Mouse (Mus musculus) embryonic facial prominence, embryonic 13.5 days (tissue): Measurements from ENCODE around the gene Gm10647. TPM values are rescaled to one million over a fixed set of nuclear protein-coding genes. Genes with fewer than 3 reads are reported as not detected.
"Not testable (repeated sequence)": the region's sequence is repeated elsewhere in the genome, so short reads cannot be mapped to it uniquely, and the experiment has no call there.

Source experiments
- ATAC-seq: fragments of 200-750 bp; cut with Nextera tagmentation; 2 replicates; pipeline ENCODE4 v1.8.0; 2017; ENCODE audit warnings: low read depth; ENCODE audit not compliant: insufficient number of reproducible peaks, insufficient read depth, low FRiP score, low TSS enrichment
- H3K27ac ChIP-seq: fragments of 300-500 bp; sonication (generic); 2 replicates; pipeline ENCODE4 v1.5.1; 2015; ENCODE audit warnings: moderate library complexity, mild to moderate bottlenecking, inconsistent platforms
- H3K27me3 ChIP-seq: fragments of 300-500 bp; sonication (generic); 2 replicates; pipeline ENCODE4 v1.6.1; 2015; ENCODE audit warnings: mild to moderate bottlenecking, inconsistent platforms
- H3K36me3 ChIP-seq: fragments of 300-500 bp; sonication (generic); 2 replicates; pipeline ENCODE4 v1.6.1; 2015; ENCODE audit warnings: mild to moderate bottlenecking, inconsistent platforms
- H3K4me1 ChIP-seq: fragments of 300-500 bp; sonication (generic); 2 replicates; pipeline ENCODE4 v1.6.1; 2015; ENCODE audit warnings: inconsistent platforms
- H3K4me2 ChIP-seq: fragments of 300-500 bp; sonication (generic); 2 replicates; pipeline ENCODE4 v1.6.1; 2015; ENCODE audit warnings: moderate library complexity, mild to moderate bottlenecking, inconsistent platforms
- H3K4me3 ChIP-seq: fragments of 300-500 bp; sonication (generic); 2 replicates; pipeline ENCODE4 v1.5.1; 2015; ENCODE audit warnings: mild to moderate bottlenecking, inconsistent platforms
- H3K9ac ChIP-seq: fragments of 300-500 bp; sonication (generic); 2 replicates; pipeline ENCODE4 v1.6.1; 2015; ENCODE audit warnings: mild to moderate bottlenecking, inconsistent platforms
- H3K9me3 ChIP-seq: fragments of 300-500 bp; sonication (generic); 2 replicates; pipeline ENCODE4 v1.6.1; 2016; ENCODE audit warnings: inconsistent platforms
- WGBS: fragments of 180-500 bp; shearing (Covaris S2); methylation state at CpG from one replicate; pipeline ENCODE4 v1.1.7; 2015; ENCODE audit warnings: mixed read lengths; 5-methylcytosine and 5-hydroxymethylcytosine counted together
- polyA plus RNA-seq: library from polyadenylated mRNA; unstranded; fragments of >200 nt; fragmentation: Nextera tagmentation; extraction: Ambion mirVana; gene quantifications from 2 replicates; pipeline ENCODE4 v1.2.1, GENCODE M21; 2015

Gm10647 gene
- polyA plus RNA-seq, 1 experiment from 2014 or later: 0.96 TPM

- Histone ChIP-seq H3K4me3 (no peak overlapping the region), H3K27ac (no peak overlapping the region), H3K27me3 (peaks cover 30% of the 10 kb centered on the region), H3K36me3 (no peaks in the 10 kb centered on the region), H3K4me1 (peaks cover 11% of the 10 kb centered on the region; the same call in 1 of the 2 replicates), H3K4me2 (peak overlapping the region; percentile 16; the same call in 1 of the 2 replicates), H3K9ac (no peak overlapping the region), H3K9me3 (no peaks in the 10 kb centered on the region)
- ATAC-seq: no peak
- 46% methylated on average over 12 of the region's 12 CpGs for WGBS
Observed at GRCm38 (mm10) chr9:66801947-66802346, 5.1 kb downstream of the Gm10647 start.

GRCm38 (mm10) chr9:66805951-66806350 is 9.1 kb downstream of the Gm10647 start:
- WGBS: 2% methylated on average over 30 of the region's 37 CpGs
- H3K9ac ChIP-seq: peak overlapping the region; percentile 64; the same call in 1 of the 2 replicates
- not testable (repeated sequence) for H3K27ac ChIP-seq

GRCm38 (mm10) chr9:66813392-66813791 is 16.6 kb downstream of the Gm10647 start:
- no peak overlapping the region for H3K27ac ChIP-seq
- WGBS: 12% methylated on average over 2 of the region's 2 CpGs

More at GRCm38 (mm10) chr9:66805951-66806350, 9.1 kb downstream of the Gm10647 start:
- H3K36me3 ChIP-seq, ATAC-seq, H3K9me3 ChIP-seq: not testable (repeated sequence)
- H3K4me1 ChIP-seq: peaks cover 11% of the 10 kb centered on the region; the same call in 1 of the 2 replicates
- H3K4me2 ChIP-seq: peak overlapping the region; percentile 60
- peak overlapping the region; percentile 39 for H3K4me3 ChIP-seq
- H3K27me3 ChIP-seq: peaks cover 37% of the 10 kb centered on the region

GRCm38 (mm10) chr9:66820996-66821395 is 24.2 kb downstream of the Gm10647 start:
- no peak overlapping the region for H3K4me3 ChIP-seq
- ATAC-seq: no peak
- H3K4me2 ChIP-seq: no peak overlapping the region
- no peak overlapping the region for H3K9ac ChIP-seq
- no peak overlapping the region for H3K27ac ChIP-seq
- no peaks in the 10 kb centered on the region for H3K9me3 ChIP-seq
- no peaks in the 10 kb centered on the region for H3K4me1 ChIP-seq
- 63% methylated on average over 5 of the region's 5 CpGs for WGBS
- no peaks in the 10 kb centered on the region for H3K36me3 ChIP-seq
- H3K27me3 ChIP-seq: no peaks in the 10 kb centered on the region

More at GRCm38 (mm10) chr9:66813392-66813791, 16.6 kb downstream of the Gm10647 start:
- ATAC-seq: no peak
- no peaks in the 10 kb centered on the region for H3K4me1 ChIP-seq
- H3K36me3 ChIP-seq: no peaks in the 10 kb centered on the region
- no peak overlapping the region for H3K9ac ChIP-seq
- no peak overlapping the region for H3K4me2 ChIP-seq
- H3K27me3 ChIP-seq: no peaks in the 10 kb centered on the region
- no peaks in the 10 kb centered on the region for H3K9me3 ChIP-seq
- H3K4me3 ChIP-seq: no peak overlapping the region

GRCm38 (mm10) chr9:66822255-66822654 is 25.4 kb downstream of the Gm10647 start:
- not testable (repeated sequence) for H3K27me3 ChIP-seq, H3K4me1 ChIP-seq, H3K4me2 ChIP-seq, H3K9ac ChIP-seq, H3K4me3 ChIP-seq, H3K27ac ChIP-seq, H3K9me3 ChIP-seq, ATAC-seq, H3K36me3 ChIP-seq
- WGBS: 100% methylated on average over 1 of the region's 5 CpGs

- ATAC-seq: no peak
- 29% methylated on average over 1 of the region's 1 CpGs for WGBS
- H3K4me3 ChIP-seq: no peak overlapping the region
- no peaks in the 10 kb centered on the region for H3K4me1 ChIP-seq
- H3K36me3 ChIP-seq: no peaks in the 10 kb centered on the region
- H3K27ac ChIP-seq: no peak overlapping the region
- H3K9me3 ChIP-seq: no peaks in the 10 kb centered on the region
- H3K9ac ChIP-seq: no peak overlapping the region
- H3K4me2 ChIP-seq: no peak overlapping the region
- no peaks in the 10 kb centered on the region for H3K27me3 ChIP-seq
Observed at GRCm38 (mm10) chr9:66825990-66826389, 29.2 kb downstream of the Gm10647 start.

GRCm38 (mm10) chr9:66832366-66832908 is 35.6 kb downstream of the Gm10647 start:
- no peak for ATAC-seq

GRCm38 (mm10) chr9:66833851-66834250 is 37.0 kb downstream of the Gm10647 start:
- Histone ChIP-seq H3K4me2 (peak overlapping the region; percentile 92), H3K27me3 (peaks cover 5% of the 10 kb centered on the region; the same call in 1 of the 2 replicates), H3K36me3 (no peaks in the 10 kb centered on the region), H3K4me3 (peak overlapping the region; percentile 66), H3K9me3 (no peaks in the 10 kb centered on the region), H3K27ac (no peak overlapping the region; the same call in 1 of the 2 replicates), H3K9ac (peak overlapping the region; percentile 64), H3K4me1 (peaks cover 14% of the 10 kb centered on the region)
- 18% methylated on average over 7 of the region's 7 CpGs for WGBS
- no peak for ATAC-seq

More at GRCm38 (mm10) chr9:66832366-66832908, 35.6 kb downstream of the Gm10647 start:
- Histone ChIP-seq H3K9me3 (no peaks in the 10 kb centered on the region), H3K4me2 (no peak overlapping the region), H3K27ac (no peak overlapping the region), H3K4me1 (peaks cover 14% of the 10 kb centered on the region), H3K4me3 (no peak overlapping the region), H3K36me3 (no peaks in the 10 kb centered on the region), H3K27me3 (peaks cover 5% of the 10 kb centered on the region; the same call in 1 of the 2 replicates), H3K9ac (no peak overlapping the region)
- 45% methylated on average over 4 of the region's 4 CpGs for WGBS

- WGBS: under 1% methylated on average over 58 of the region's 58 CpGs
- H3K36me3 ChIP-seq: no peaks in the 10 kb centered on the region
- H3K4me1 ChIP-seq: peaks cover 14% of the 10 kb centered on the region
- H3K9me3 ChIP-seq: no peaks in the 10 kb centered on the region
- H3K27ac ChIP-seq: no peak within 1 kb of the TSS; the same call in 1 of the 2 replicates
- H3K4me3 ChIP-seq: peak within 1 kb of the TSS; percentile 66
- peak within 1 kb of the TSS; percentile 92 for H3K4me2 ChIP-seq
- H3K9ac ChIP-seq: peak within 1 kb of the TSS; percentile 64
- H3K27me3 ChIP-seq: peaks cover 5% of the 10 kb centered on the region; the same call in 1 of the 2 replicates
- ATAC-seq: peak; percentile 97
Observed at GRCm38 (mm10) chr9:66834318-66835096, 37.7 kb downstream of the Gm10647 start, which contains the start of gene Aph1c. Gene Aph1c, minus strand, starts transcription at chr9:66834726.

- peak; percentile 66 for ATAC-seq
- no peaks in the 10 kb centered on the region for H3K9me3 ChIP-seq
- peaks cover 14% of the 10 kb centered on the region for H3K4me1 ChIP-seq
- H3K36me3 ChIP-seq: no peaks in the 10 kb centered on the region
- H3K4me3 ChIP-seq: peak overlapping the region; percentile 66
- peak overlapping the region; percentile 92 for H3K4me2 ChIP-seq
- peak overlapping the region; percentile 59 for H3K9ac ChIP-seq
- WGBS: 0% methylated on average over 24 of the region's 24 CpGs
- peaks cover 5% of the 10 kb centered on the region; the same call in 1 of the 2 replicates for H3K27me3 ChIP-seq
- H3K27ac ChIP-seq: no peak overlapping the region
Observed at GRCm38 (mm10) chr9:66835097-66835480, 38.2 kb downstream of the Gm10647 start.

GRCm38 (mm10) chr9:66846822-66847221 is 50.0 kb downstream of the Gm10647 start:
- Histone ChIP-seq H3K36me3 (peaks cover 31% of the 10 kb centered on the region), H3K27me3 (no peaks in the 10 kb centered on the region), H3K9me3 (no peaks in the 10 kb centered on the region), H3K27ac (no peak overlapping the region), H3K4me1 (no peaks in the 10 kb centered on the region), H3K4me2 (no peak overlapping the region), H3K9ac (no peak overlapping the region), H3K4me3 (no peak overlapping the region)
- WGBS: 93% methylated on average over 5 of the region's 5 CpGs
- no peak for ATAC-seq
